Mouse (Mus musculus) ES-Bruce4 (cell line): ENCODE data around the gene Syce2. TPM values are rescaled to one million over a fixed set of nuclear protein-coding genes. Genes with fewer than 3 reads are reported as not detected.

Source experiments
- H3K27ac ChIP-seq: 2 replicates; pipeline ENCODE4 v1.5.1; 2012; ENCODE audit warnings: low read length, inconsistent platforms; ENCODE audit not compliant: insufficient read depth
- H3K27me3 ChIP-seq: 2 replicates; pipeline ENCODE4 v1.6.1; 2012; ENCODE audit warnings: mild to moderate bottlenecking, low read length, inconsistent platforms; ENCODE audit not compliant: control insufficient read depth, poor library complexity, insufficient read depth, severe bottlenecking
- H3K36me3 ChIP-seq: 2 replicates; pipeline ENCODE4 v1.6.1; 2012; ENCODE audit warnings: inconsistent platforms, mild to moderate bottlenecking, low read length, moderate library complexity; ENCODE audit not compliant: control insufficient read depth, poor library complexity, insufficient read depth, severe bottlenecking
- H3K4me1 ChIP-seq: one replicate; pipeline ENCODE4 v1.8.1; 2011; ENCODE audit warnings: low read length; ENCODE audit not compliant: control insufficient read depth, insufficient read depth
- H3K4me3 ChIP-seq: 2 replicates; pipeline ENCODE4 v1.5.1; 2011; ENCODE audit warnings: low read depth, mild to moderate bottlenecking, low read length
- H3K9ac ChIP-seq: 2 replicates; pipeline ENCODE4 v1.6.1; 2012; ENCODE audit warnings: low read depth, mild to moderate bottlenecking, inconsistent platforms; ENCODE audit not compliant: poor library complexity, severe bottlenecking
- H3K9me3 ChIP-seq: replicated peaks from 2 replicates; pipeline ENCODE4 v1.6.1; 2012; ENCODE audit warnings: mild to moderate bottlenecking, low read length, inconsistent platforms; ENCODE audit not compliant: control insufficient read depth, poor library complexity, insufficient read depth, severe bottlenecking
- CTCF ChIP-seq: IDR thresholded peaks from one replicate; pipeline ENCODE4 v1.8.1; 2011; ENCODE audit warnings: low read depth, low read length
- EP300 ChIP-seq: IDR thresholded peaks from 2 replicates; pipeline ENCODE4 v1.6.1; 2011; ENCODE audit warnings: low read depth, low read length; ENCODE audit not compliant: insufficient read depth
- POLR2A ChIP-seq: IDR thresholded peaks from one replicate; pipeline ENCODE4 v1.8.1; 2011; ENCODE audit warnings: low read length; ENCODE audit not compliant: insufficient read depth
- polyA plus RNA-seq: library from polyadenylated mRNA; stranded (reverse); fragments of >200 nt; gene quantifications from 2 replicates; pipeline ENCODE4 v1.2.4, GENCODE M21; 2011; ENCODE audit warnings: low read depth; ENCODE audit not compliant: missing spikeins, insufficient read depth, insufficient read length

Gene Syce2
- polyA plus RNA-seq, 1 experiment = 97.1 TPM

DNA sequence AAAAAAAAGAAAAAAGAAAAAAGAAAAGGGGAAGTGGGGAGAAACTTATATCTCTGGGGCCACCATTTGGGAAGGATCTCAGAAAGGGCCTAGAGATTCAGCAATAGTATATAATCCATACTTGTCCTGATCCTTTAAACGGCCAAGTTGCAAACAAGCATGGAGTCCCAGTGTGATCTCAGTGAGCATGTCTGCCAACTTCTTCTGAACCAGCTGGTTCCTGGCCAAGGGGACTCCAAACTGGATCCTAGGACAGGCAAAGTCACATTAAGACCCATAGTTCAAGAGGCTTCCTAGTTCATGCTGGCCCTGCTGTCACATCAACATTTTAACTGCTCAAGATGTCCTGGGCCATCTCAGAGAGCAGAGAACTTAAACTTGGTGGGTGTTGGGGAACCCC is 17.2 kb downstream of the Syce2 start:
- Histone ChIP-seq H3K9ac (no peak overlapping the region), H3K4me3 (no peak overlapping the region), H3K27me3 (no peaks in the 10 kb centered on the region), H3K27ac (no peak overlapping the region), H3K36me3 (peaks cover 67% of the 10 kb centered on the region), H3K4me1 (no peaks in the 10 kb centered on the region), H3K9me3 (no peaks in the 10 kb centered on the region)
- no peak for TF ChIP-seq POLR2A
- TF ChIP-seq CTCF = no peak
- no peak for TF ChIP-seq EP300

DNA sequence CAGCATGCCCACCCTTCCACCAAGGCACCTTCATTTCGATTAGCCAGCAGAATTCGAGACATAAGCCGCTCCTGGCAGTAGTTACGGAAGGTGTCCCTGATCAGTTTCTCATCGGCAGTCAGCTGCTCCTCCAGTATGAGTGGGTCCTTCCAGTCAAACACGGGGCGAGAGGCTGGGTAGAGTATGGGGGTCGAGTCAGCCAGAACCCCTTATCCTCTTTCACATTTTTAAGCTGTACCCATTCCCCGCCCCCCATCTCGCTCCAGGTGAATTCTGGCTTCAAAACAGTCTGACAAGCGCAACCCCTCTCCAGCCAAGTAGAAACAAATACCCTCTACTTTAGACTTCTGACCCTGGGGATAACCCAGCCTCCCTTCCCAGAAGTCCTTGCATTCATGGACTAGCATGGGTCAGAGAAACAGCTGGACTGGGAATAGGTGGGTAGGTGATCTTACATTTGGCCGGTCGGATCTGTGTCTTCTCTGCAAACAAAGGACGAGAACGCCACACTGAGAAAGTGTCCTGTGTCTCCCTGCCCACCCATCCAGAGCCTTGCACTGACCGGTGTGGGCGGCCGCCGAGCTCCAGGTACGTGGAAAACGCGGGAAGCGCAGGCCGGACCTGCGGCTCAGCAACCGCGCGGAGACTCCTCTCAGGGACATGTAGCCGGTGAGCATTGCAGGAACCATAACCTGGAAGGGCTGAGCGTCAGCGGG is 21.2 kb downstream of the Syce2 start:
- Histone ChIP-seq H3K27ac (peak overlapping the region; percentile 62), H3K4me1 (no peaks in the 10 kb centered on the region), H3K9me3 (no peaks in the 10 kb centered on the region), H3K27me3 (no peaks in the 10 kb centered on the region), H3K9ac (peak overlapping the region; percentile 76), H3K4me3 (peak overlapping the region; percentile 77), H3K36me3 (peaks cover 30% of the 10 kb centered on the region)
- TF ChIP-seq POLR2A (no peak), EP300 (no peak), CTCF (no peak)

DNA sequence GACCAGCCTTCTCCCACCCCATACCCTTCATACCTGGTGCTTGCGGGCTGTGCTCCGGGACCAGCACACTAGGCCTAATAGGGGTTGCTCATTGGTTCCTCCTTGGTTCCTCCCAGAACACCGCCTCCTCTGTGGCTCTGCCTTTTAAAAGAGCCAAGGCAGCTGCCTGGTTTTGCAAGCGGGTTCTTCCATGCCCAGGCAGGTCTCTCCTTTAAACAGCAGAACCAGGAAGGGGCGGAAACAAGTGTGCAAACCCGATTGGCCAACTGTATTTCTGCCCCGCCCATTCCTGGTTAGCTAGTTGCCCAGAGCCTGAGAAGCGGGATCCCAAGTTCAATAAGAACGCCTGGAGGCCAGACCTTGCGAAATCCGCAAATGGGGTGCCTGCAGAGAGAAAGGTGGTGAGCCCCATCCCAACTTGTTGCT is 21.8 kb downstream of the Syce2 start, which contains the start of gene Gcdh:
Gcdh (minus strand) TSS at position 213 of the 426 bp plus-strand sequence.
- H3K4me3 ChIP-seq = peak within 1 kb of the TSS; percentile 77
- H3K36me3 ChIP-seq = peaks cover 24% of the 10 kb centered on the region
- H3K4me1 ChIP-seq = no peaks in the 10 kb centered on the region
- H3K27me3 ChIP-seq = no peaks in the 10 kb centered on the region
- peak within 1 kb of the TSS; percentile 62 for H3K27ac ChIP-seq
- TF ChIP-seq POLR2A = peak; percentile 63
- no peak for TF ChIP-seq CTCF
- peak within 1 kb of the TSS; percentile 76 for H3K9ac ChIP-seq
- no peaks in the 10 kb centered on the region for H3K9me3 ChIP-seq

DNA sequence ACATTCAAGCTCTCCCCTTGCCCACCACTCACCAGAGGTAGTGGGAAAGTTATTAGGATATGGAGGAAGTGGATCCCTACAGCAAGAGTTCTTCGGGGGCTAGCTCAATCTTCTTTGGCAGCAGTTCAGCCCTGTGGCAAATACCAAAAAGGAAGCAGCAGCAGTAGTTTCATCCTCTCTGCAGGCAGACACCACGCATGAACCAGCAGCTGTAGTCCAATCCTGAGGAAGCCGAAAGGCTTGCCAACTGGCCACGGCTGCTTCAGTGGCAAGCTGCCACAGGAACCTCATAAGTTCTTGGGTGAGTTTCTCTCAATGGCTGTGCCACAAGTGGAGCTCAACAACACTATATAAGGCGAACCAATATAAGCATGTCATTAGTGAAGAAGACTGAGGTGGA is 24.1 kb downstream of the Syce2 start:
- Histone ChIP-seq H3K4me1 (no peaks in the 10 kb centered on the region), H3K4me3 (no peak overlapping the region), H3K36me3 (peaks cover 10% of the 10 kb centered on the region), H3K27me3 (no peaks in the 10 kb centered on the region), H3K27ac (no peak overlapping the region), H3K9me3 (no peaks in the 10 kb centered on the region), H3K9ac (no peak overlapping the region)
- no peak for TF ChIP-seq POLR2A
- TF ChIP-seq CTCF = no peak
- no peak for TF ChIP-seq EP300

DNA sequence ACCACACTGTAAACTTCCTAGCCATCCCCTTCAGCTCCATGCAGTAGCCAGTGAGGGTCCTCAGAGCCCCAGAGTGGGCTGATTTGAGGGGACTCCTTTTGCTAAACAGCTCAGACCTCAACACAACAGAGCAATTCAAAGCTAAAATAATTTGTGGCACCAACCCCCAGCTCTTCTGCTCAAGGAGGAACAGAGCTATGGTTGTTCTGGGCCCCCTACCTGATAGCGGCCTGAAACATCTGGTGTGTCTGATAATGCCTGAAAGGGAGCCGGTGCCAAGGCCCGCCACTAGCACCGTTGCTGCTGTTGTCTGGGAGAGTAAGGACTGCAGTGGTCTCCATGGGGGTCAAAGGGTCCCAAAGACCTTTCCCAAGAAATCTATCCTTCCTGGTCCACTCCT is 29.2 kb downstream of the Syce2 start:
- Histone ChIP-seq H3K27ac (no peak overlapping the region), H3K4me1 (peaks cover 9% of the 10 kb centered on the region), H3K27me3 (no peaks in the 10 kb centered on the region), H3K4me3 (no peak overlapping the region), H3K9ac (no peak overlapping the region), H3K36me3 (no peaks in the 10 kb centered on the region), H3K9me3 (no peaks in the 10 kb centered on the region)
- TF ChIP-seq CTCF (no peak), POLR2A (no peak), EP300 (no peak)

DNA sequence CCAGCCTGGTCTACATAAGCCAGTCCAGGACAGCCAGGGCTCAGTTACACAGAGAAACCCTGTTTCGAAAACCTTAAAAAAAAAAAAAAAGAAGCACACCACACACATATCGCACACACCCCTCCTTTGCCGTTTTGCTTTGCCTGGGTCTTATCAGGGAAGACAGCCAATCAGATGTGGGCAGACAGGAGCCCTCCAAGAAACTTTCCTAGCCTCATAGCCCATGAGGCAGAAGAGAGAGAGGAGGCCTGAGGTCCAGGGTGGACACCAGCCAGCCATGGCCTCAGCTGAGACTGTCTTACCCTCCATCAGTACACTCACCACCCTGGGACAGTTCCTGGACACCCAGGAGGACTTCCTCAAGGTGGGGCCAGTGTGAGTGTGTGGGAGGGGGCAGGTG is 29.8 kb downstream of the Syce2 start, which contains the start of gene Klf1:
Klf1 (plus strand) TSS at position 177 of the 400 bp plus-strand sequence.
- peak within 1 kb of the TSS; percentile 64 for H3K4me3 ChIP-seq
- H3K4me1 ChIP-seq = peaks cover 9% of the 10 kb centered on the region
- TF ChIP-seq POLR2A (no peak), EP300 (no peak), CTCF (no peak)
- H3K27me3 ChIP-seq = no peaks in the 10 kb centered on the region
- no peak within 1 kb of the TSS for H3K27ac ChIP-seq
- H3K9me3 ChIP-seq = no peaks in the 10 kb centered on the region
- H3K9ac ChIP-seq = peak within 1 kb of the TSS; percentile 85
- no peaks in the 10 kb centered on the region for H3K36me3 ChIP-seq
